Mouse (Mus musculus): Measurements from ENCODE around the gene Socs3.

Gene Socs3

GRCm38 (mm10) chr11:117969945-117970872 lies at the start of gene Socs3:
Gene Socs3, minus strand, starts transcription at chr11:117970047.
- in situ Hi-C loops (cut with MseI, MboI), result loop anchor here in 1 of 2 experiments (5.0 kb wide), 1 partner anchor 47 kb away; no protein-coding TSS in a partner anchor

- in situ Hi-C loops (cut with MseI, MboI), result loop anchor here in 1 of 2 experiments (5.0 kb wide), 1 partner anchor 46 kb away; the partner anchor contains the start of gene Socs3
Measured at GRCm38 (mm10) chr11:118018328-118018727, 48.5 kb upstream of the Socs3 start.

- in situ Hi-C loops (cut with MseI, MboI), result loop anchor here in 1 of 2 experiments (5.0 kb wide), 1 partner anchor 43 kb away; the partner anchor contains the start of gene Socs3
Measured at GRCm38 (mm10) chr11:118015381-118016145, 45.7 kb upstream of the Socs3 start.

GRCm38 (mm10) chr11:118014391-118014995 lies 44.6 kb upstream of the Socs3 start:
- in situ Hi-C loops (cut with MseI, MboI), result no loop called here

GRCm38 (mm10) chr11:118013339-118013738 lies 43.5 kb upstream of the Socs3 start:
- in situ Hi-C loops (cut with MseI, MboI), result no loop called here

- in situ Hi-C loops (cut with MseI, MboI), result no loop called here
Measured at GRCm38 (mm10) chr11:118012595-118012994, 42.7 kb upstream of the Socs3 start.

- in situ Hi-C loops (cut with MseI, MboI), result no loop called here
Measured at GRCm38 (mm10) chr11:118009865-118010571, 40.2 kb upstream of the Socs3 start.

GRCm38 (mm10) chr11:118008843-118009242 lies 39.0 kb upstream of the Socs3 start:
- in situ Hi-C loops (cut with MseI, MboI), result no loop called here

GRCm38 (mm10) chr11:118008144-118008805 lies 38.4 kb upstream of the Socs3 start:
- in situ Hi-C loops (cut with MseI, MboI), result no loop called here

GRCm38 (mm10) chr11:118007460-118008143 lies 37.8 kb upstream of the Socs3 start:
- in situ Hi-C loops (cut with MseI, MboI), result no loop called here

GRCm38 (mm10) chr11:118004217-118004616 lies 34.4 kb upstream of the Socs3 start:
- in situ Hi-C loops (cut with MseI, MboI), result no loop called here

- in situ Hi-C loops (cut with MseI, MboI), result no loop called here
Measured at GRCm38 (mm10) chr11:118003718-118004117, 33.9 kb upstream of the Socs3 start.

GRCm38 (mm10) chr11:118003176-118003575 lies 33.3 kb upstream of the Socs3 start:
- in situ Hi-C loops (cut with MseI, MboI), result no loop called here

GRCm38 (mm10) chr11:118000565-118001215 lies 30.8 kb upstream of the Socs3 start:
- in situ Hi-C loops (cut with MseI, MboI), result no loop called here

- in situ Hi-C loops (cut with MseI, MboI), result no loop called here
Measured at GRCm38 (mm10) chr11:118000083-118000482, 30.2 kb upstream of the Socs3 start.

GRCm38 (mm10) chr11:117999260-117999934 lies 29.6 kb upstream of the Socs3 start:
- in situ Hi-C loops (cut with MseI, MboI), result no loop called here

GRCm38 (mm10) chr11:117998356-117998755 lies 28.5 kb upstream of the Socs3 start:
- in situ Hi-C loops (cut with MseI, MboI), result no loop called here

- in situ Hi-C loops (cut with MseI, MboI), result no loop called here
Measured at GRCm38 (mm10) chr11:117997085-117997484, 27.2 kb upstream of the Socs3 start.

GRCm38 (mm10) chr11:117996066-117996465 lies 26.2 kb upstream of the Socs3 start:
- in situ Hi-C loops (cut with MseI, MboI), result no loop called here
